Mouse (Mus musculus): ENCODE results near the gene Gm17651. TPM values are rescaled to one million over a fixed set of nuclear protein-coding genes. Genes with fewer than 3 reads are reported as not detected.

Gene Gm17651
- polyA plus RNA-seq, 1 experiment from 2014 or later: not detected

GRCm38 (mm10) chr3:97702448-97703080, 28.1 kb upstream of the Gm17651 start:
- 88% methylated on average over 11 of the region's 11 CpGs for WGBS
- H3K27me3 ChIP-seq (replicated peaks; ENCODE audit: control insufficient read depth, insufficient read depth, low read length): no peaks in the 10 kb centered on the region
- no peak overlapping the region for H3K9ac ChIP-seq (ENCODE audit: low read depth, low read length)
- no peaks in the 10 kb centered on the region for H3K36me3 ChIP-seq (ENCODE audit: control insufficient read depth, insufficient read depth)
- no peaks in the 10 kb centered on the region for H3K9me3 ChIP-seq (ENCODE audit: control insufficient read depth)
- H3K27ac ChIP-seq (ENCODE audit: low read depth, low read length): no peak overlapping the region
- no peak for TF ChIP-seq CTCF (IDR thresholded peaks at IDR 0.05; ENCODE audit: low read depth)
- no peak overlapping the region for H3K4me3 ChIP-seq (ENCODE audit: low read depth, low read length)
- no peak overlapping the region for H3K4me2 ChIP-seq (replicated peaks; ENCODE audit: low read depth)
- no peak for ATAC-seq
- H3K4me1 ChIP-seq (replicated peaks; ENCODE audit: control insufficient read depth, insufficient read depth, low read length): no peaks in the 10 kb centered on the region

- ATAC-seq: no peak
- TF ChIP-seq CTCF (IDR thresholded peaks at IDR 0.05; ENCODE audit: low read depth): no peak
- no peak overlapping the region for H3K4me3 ChIP-seq (ENCODE audit: low read depth, low read length)
- WGBS: 38% methylated on average over 3 of the region's 3 CpGs
- H3K4me1 ChIP-seq (replicated peaks; ENCODE audit: control insufficient read depth, insufficient read depth, low read length): no peaks in the 10 kb centered on the region
- no peak overlapping the region for H3K4me2 ChIP-seq (replicated peaks; ENCODE audit: low read depth)
- no peak overlapping the region for H3K9ac ChIP-seq (ENCODE audit: low read depth, low read length)
- no peaks in the 10 kb centered on the region for H3K27me3 ChIP-seq (replicated peaks; ENCODE audit: control insufficient read depth, insufficient read depth, low read length)
- H3K36me3 ChIP-seq (ENCODE audit: control insufficient read depth, insufficient read depth): no peaks in the 10 kb centered on the region
- H3K9me3 ChIP-seq (ENCODE audit: control insufficient read depth): no peaks in the 10 kb centered on the region
- no peak overlapping the region for H3K27ac ChIP-seq (ENCODE audit: low read depth, low read length)
These were observed 26.7 kb upstream of the Gm17651 start for GRCm38 (mm10) chr3:97701198-97701597.

GRCm38 (mm10) chr3:97699061-97699460, 24.6 kb upstream of the Gm17651 start:
- H3K27me3 ChIP-seq (replicated peaks; ENCODE audit: control insufficient read depth, insufficient read depth, low read length): no peaks in the 10 kb centered on the region
- ATAC-seq: no peak
- H3K4me3 ChIP-seq (ENCODE audit: low read depth, low read length): no peak overlapping the region
- no peak overlapping the region for H3K27ac ChIP-seq (ENCODE audit: low read depth, low read length)
- WGBS: 86% methylated on average over 3 of the region's 3 CpGs
- no peaks in the 10 kb centered on the region for H3K4me1 ChIP-seq (replicated peaks; ENCODE audit: control insufficient read depth, insufficient read depth, low read length)
- no peak overlapping the region for H3K4me2 ChIP-seq (replicated peaks; ENCODE audit: low read depth)
- no peak overlapping the region for H3K9ac ChIP-seq (ENCODE audit: low read depth, low read length)
- no peaks in the 10 kb centered on the region for H3K9me3 ChIP-seq (ENCODE audit: control insufficient read depth)
- TF ChIP-seq CTCF (IDR thresholded peaks at IDR 0.05; ENCODE audit: low read depth): no peak
- no peaks in the 10 kb centered on the region for H3K36me3 ChIP-seq (ENCODE audit: control insufficient read depth, insufficient read depth)

GRCm38 (mm10) chr3:97697291-97697690, 22.8 kb upstream of the Gm17651 start:
- TF ChIP-seq CTCF (IDR thresholded peaks at IDR 0.05; ENCODE audit: low read depth): no peak
- no peaks in the 10 kb centered on the region for H3K4me1 ChIP-seq (replicated peaks; ENCODE audit: control insufficient read depth, insufficient read depth, low read length)
- no peak overlapping the region for H3K9ac ChIP-seq (ENCODE audit: low read depth, low read length)
- no peaks in the 10 kb centered on the region for H3K27me3 ChIP-seq (replicated peaks; ENCODE audit: control insufficient read depth, insufficient read depth, low read length)
- WGBS: 71% methylated on average over 9 of the region's 9 CpGs
- no peak overlapping the region for H3K4me2 ChIP-seq (replicated peaks; ENCODE audit: low read depth)
- H3K36me3 ChIP-seq (ENCODE audit: control insufficient read depth, insufficient read depth): no peaks in the 10 kb centered on the region; the same call in 1 of the 2 replicates
- H3K4me3 ChIP-seq (ENCODE audit: low read depth, low read length): no peak overlapping the region
- no peaks in the 10 kb centered on the region for H3K9me3 ChIP-seq (ENCODE audit: control insufficient read depth)
- ATAC-seq: no peak
- no peak overlapping the region for H3K27ac ChIP-seq (ENCODE audit: low read depth, low read length)

- Histone ChIP-seq H3K27ac (ENCODE audit: low read depth, low read length) (no peak overlapping the region), H3K27me3 (replicated peaks; ENCODE audit: control insufficient read depth, insufficient read depth, low read length) (no peaks in the 10 kb centered on the region), H3K9me3 (ENCODE audit: control insufficient read depth) (no peaks in the 10 kb centered on the region), H3K9ac (ENCODE audit: low read depth, low read length) (no peak overlapping the region), H3K4me1 (replicated peaks; ENCODE audit: control insufficient read depth, insufficient read depth, low read length) (no peaks in the 10 kb centered on the region), H3K4me3 (ENCODE audit: low read depth, low read length) (no peak overlapping the region), H3K4me2 (replicated peaks; ENCODE audit: low read depth) (no peak overlapping the region), H3K36me3 (ENCODE audit: control insufficient read depth, insufficient read depth) (no peaks in the 10 kb centered on the region; the same call in 1 of the 2 replicates)
- 86% methylated on average over 9 of the region's 9 CpGs for WGBS
- TF ChIP-seq CTCF (IDR thresholded peaks at IDR 0.05; ENCODE audit: low read depth): no peak
- ATAC-seq: no peak
These were observed 22.4 kb upstream of the Gm17651 start for GRCm38 (mm10) chr3:97696866-97697265.

- ATAC-seq: no peak
- Histone ChIP-seq H3K9me3 (ENCODE audit: control insufficient read depth) (no peaks in the 10 kb centered on the region), H3K4me1 (replicated peaks; ENCODE audit: control insufficient read depth, insufficient read depth, low read length) (no peaks in the 10 kb centered on the region), H3K4me2 (replicated peaks; ENCODE audit: low read depth) (no peak overlapping the region), H3K27ac (ENCODE audit: low read depth, low read length) (no peak overlapping the region), H3K9ac (ENCODE audit: low read depth, low read length) (no peak overlapping the region), H3K36me3 (ENCODE audit: control insufficient read depth, insufficient read depth) (no peaks in the 10 kb centered on the region; the same call in 1 of the 2 replicates), H3K4me3 (ENCODE audit: low read depth, low read length) (no peak overlapping the region), H3K27me3 (replicated peaks; ENCODE audit: control insufficient read depth, insufficient read depth, low read length) (no peaks in the 10 kb centered on the region)
- 69% methylated on average over 6 of the region's 6 CpGs for WGBS
- TF ChIP-seq CTCF (IDR thresholded peaks at IDR 0.05; ENCODE audit: low read depth): no peak
These were observed 19.3 kb upstream of the Gm17651 start for GRCm38 (mm10) chr3:97693806-97694205.
